Mouse (Mus musculus): ENCODE data around the gene Utp11. TPM values are rescaled to one million over a fixed set of nuclear protein-coding genes. Genes with fewer than 3 reads are reported as not detected.

Utp11 gene
- polyA plus RNA-seq, 1 experiment from 2014 or later, result 66.2 TPM

DNA sequence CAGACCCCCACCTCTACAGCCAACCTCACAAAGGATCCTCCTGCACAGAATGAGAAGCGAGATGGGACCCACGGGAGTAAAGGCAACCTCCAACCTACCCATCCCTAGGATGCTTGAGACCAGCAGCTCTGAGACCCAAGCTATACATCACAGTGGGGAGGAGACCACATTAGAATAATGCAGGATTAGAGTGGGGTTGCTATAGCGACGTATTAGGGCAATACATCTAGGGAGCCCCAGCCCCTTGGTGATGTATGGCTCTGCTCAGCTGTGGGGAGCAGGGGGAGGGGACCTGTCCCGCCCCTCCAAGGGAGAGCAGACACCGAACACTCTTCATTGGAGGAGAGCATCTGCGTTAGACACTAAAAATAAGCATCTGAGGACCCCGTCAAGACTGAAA lies 25.3 kb downstream of the Utp11 start:
- peak overlapping the region; percentile 55 for H3K27ac ChIP-seq (ENCODE audit: low read depth, low read length)
- DNase-seq (ENCODE audit: low spot score, missing footprints), result peak; percentile 94

DNA sequence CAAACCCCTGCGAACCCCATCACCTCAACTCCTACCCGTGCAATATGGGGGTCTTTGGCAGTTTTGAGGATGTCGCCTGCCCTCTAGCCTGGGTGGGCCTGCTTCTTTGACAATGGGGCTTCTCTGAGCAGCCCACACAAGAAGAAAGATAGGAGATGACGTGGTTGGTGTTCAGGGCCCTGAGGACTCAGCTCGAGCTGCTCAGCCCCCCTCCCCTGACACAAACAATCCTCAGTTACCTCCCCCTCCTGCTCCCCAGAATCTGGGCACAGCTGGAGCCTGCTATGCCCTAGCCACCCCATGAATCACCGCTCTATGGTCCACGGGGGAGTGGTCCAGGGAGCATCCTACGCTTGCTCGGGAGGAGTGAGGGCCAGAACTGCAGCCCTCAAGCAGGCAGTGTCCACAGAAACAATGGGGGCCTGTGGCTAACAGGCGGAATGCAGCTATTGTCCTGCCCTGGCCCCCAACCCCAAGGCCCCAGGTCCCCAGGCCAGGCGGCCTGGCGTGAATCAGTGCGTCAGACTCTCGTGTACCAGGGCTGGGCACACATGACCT lies 25.8 kb downstream of the Utp11 start:
- peak overlapping the region; percentile 46 for H3K9ac ChIP-seq (ENCODE audit: low read length)
- DNase-seq (ENCODE audit: low spot score, missing footprints) (peak; percentile 94), ATAC-seq (ENCODE audit: low FRiP score) (peak; percentile 57)
- no peaks in the 10 kb centered on the region for H3K36me3 ChIP-seq (ENCODE audit: control insufficient read depth, insufficient read depth, low read length)
- H3K4me2 ChIP-seq, result peak overlapping the region; percentile 38
- 11% methylated on average over 14 of the region's 14 CpGs for WGBS
- no peak overlapping the region for H3K4me3 ChIP-seq (ENCODE audit: low read depth, low read length)
- H3K4me1 ChIP-seq (ENCODE audit: control insufficient read depth, insufficient read depth, low read length), result peaks cover 40% of the 10 kb centered on the region
- peaks cover 21% of the 10 kb centered on the region for H3K27me3 ChIP-seq (ENCODE audit: control insufficient read depth, insufficient read depth, low read length)
- H3K27ac ChIP-seq (ENCODE audit: low read depth, low read length), result peak overlapping the region; percentile 55
- no peaks in the 10 kb centered on the region for H3K9me3 ChIP-seq (ENCODE audit: control insufficient read depth, low read length)

More for the DNA sequence above, 25.3 kb downstream of the Utp11 start:
- H3K27me3 ChIP-seq (ENCODE audit: control insufficient read depth, insufficient read depth, low read length), result peaks cover 18% of the 10 kb centered on the region
- H3K36me3 ChIP-seq (ENCODE audit: control insufficient read depth, insufficient read depth, low read length), result no peaks in the 10 kb centered on the region
- ATAC-seq (ENCODE audit: low FRiP score), result peak; percentile 93
- peaks cover 42% of the 10 kb centered on the region for H3K4me1 ChIP-seq (ENCODE audit: control insufficient read depth, insufficient read depth, low read length)
- H3K4me3 ChIP-seq (ENCODE audit: low read depth, low read length), result no peak overlapping the region
- 4% methylated on average over 8 of the region's 8 CpGs for WGBS
- H3K9ac ChIP-seq (ENCODE audit: low read length), result peak overlapping the region; percentile 46
- H3K4me2 ChIP-seq, result peak overlapping the region; percentile 38
- H3K9me3 ChIP-seq (ENCODE audit: control insufficient read depth, low read length), result no peaks in the 10 kb centered on the region

DNA sequence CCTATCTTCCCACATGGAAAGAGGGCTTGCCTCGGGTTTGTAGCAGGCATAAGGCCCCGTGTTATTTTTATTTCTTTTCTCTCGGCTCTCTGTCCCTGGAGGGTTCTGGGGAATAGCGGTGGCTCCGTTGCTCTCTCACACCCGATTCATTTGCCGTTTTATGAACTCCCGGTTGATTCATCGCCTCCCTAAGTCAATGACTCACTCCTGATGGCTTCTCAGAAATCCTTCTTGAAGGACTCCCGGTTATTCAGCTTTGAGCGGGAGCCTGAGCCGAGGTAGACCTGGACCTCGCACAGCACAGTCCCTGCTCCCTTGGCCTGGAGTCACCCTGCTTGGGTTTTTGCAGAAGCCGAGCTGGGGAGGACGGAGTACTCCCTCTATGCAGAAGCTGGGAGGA lies 28.8 kb downstream of the Utp11 start:
- no peak overlapping the region for H3K4me2 ChIP-seq
- no peaks in the 10 kb centered on the region for H3K36me3 ChIP-seq (ENCODE audit: control insufficient read depth, insufficient read depth, low read length)
- no peaks in the 10 kb centered on the region for H3K9me3 ChIP-seq (ENCODE audit: control insufficient read depth, low read length)
- WGBS, result 76% methylated on average over 15 of the region's 15 CpGs
- no peak overlapping the region; the same call in 1 of the 2 replicates for H3K27ac ChIP-seq (ENCODE audit: low read depth, low read length)
- H3K27me3 ChIP-seq (ENCODE audit: control insufficient read depth, insufficient read depth, low read length), result peaks cover 34% of the 10 kb centered on the region
- no peak for ATAC-seq (ENCODE audit: low FRiP score)
- peaks cover 50% of the 10 kb centered on the region for H3K4me1 ChIP-seq (ENCODE audit: control insufficient read depth, insufficient read depth, low read length)
- no peak overlapping the region for H3K9ac ChIP-seq (ENCODE audit: low read length)
- no peak for DNase-seq (ENCODE audit: low spot score, missing footprints)
- no peak overlapping the region for H3K4me3 ChIP-seq (ENCODE audit: low read depth, low read length)

DNA sequence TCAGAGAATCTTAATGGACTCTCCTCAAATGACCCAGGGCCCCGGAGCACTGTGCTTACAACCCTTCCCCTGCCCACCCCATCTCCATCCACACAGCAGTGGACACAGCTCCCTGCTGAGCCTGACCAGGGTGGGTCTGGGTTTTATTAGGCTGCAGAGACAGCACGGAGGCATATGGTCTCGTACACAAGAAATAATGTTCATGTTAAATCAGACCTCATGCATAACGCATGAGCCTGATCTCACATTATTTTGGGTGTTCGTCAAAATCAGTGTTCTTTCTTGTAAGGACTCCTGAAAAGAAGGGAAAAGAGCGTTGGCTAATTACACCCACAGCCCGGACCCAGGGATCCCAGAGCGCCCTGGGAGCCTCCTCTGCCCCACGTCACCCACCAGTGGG lies 29.2 kb downstream of the Utp11 start:
- H3K4me1 ChIP-seq (ENCODE audit: control insufficient read depth, insufficient read depth, low read length), result peaks cover 52% of the 10 kb centered on the region
- ATAC-seq (ENCODE audit: low FRiP score), result no peak
- H3K36me3 ChIP-seq (ENCODE audit: control insufficient read depth, insufficient read depth, low read length), result no peaks in the 10 kb centered on the region
- H3K9me3 ChIP-seq (ENCODE audit: control insufficient read depth, low read length), result no peaks in the 10 kb centered on the region
- WGBS, result 72% methylated on average over 9 of the region's 9 CpGs
- H3K27ac ChIP-seq (ENCODE audit: low read depth, low read length), result no peak overlapping the region; the same call in 1 of the 2 replicates
- DNase-seq (ENCODE audit: low spot score, missing footprints), result no peak
- no peak overlapping the region for H3K4me2 ChIP-seq
- H3K27me3 ChIP-seq (ENCODE audit: control insufficient read depth, insufficient read depth, low read length), result peaks cover 36% of the 10 kb centered on the region
- H3K9ac ChIP-seq (ENCODE audit: low read length), result no peak overlapping the region
- H3K4me3 ChIP-seq (ENCODE audit: low read depth, low read length), result no peak overlapping the region

DNA sequence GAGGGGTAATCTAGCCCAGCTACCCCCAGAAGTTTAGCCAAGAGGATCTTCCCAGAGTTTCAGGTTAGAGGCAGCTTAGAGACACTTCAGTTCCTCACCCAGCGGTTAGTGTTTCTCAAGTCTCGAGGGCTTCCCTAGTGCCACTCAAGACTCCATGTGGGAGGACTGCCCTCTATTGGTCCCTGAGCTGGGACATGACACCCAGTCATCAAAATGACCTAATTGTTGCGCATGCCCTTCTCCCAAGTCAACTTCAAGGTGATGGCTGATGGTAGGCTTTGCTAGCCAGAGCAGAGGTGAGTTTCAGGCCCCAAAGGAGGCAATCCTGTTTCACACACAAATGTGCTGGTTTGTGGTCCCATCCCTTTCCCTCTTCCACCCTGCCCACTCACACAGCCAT lies 30.4 kb downstream of the Utp11 start:
- H3K27ac ChIP-seq (ENCODE audit: low read depth, low read length), result no peak overlapping the region
- WGBS, result 53% methylated on average over 3 of the region's 3 CpGs
- no peak overlapping the region for H3K4me2 ChIP-seq
- H3K9ac ChIP-seq (ENCODE audit: low read length), result no peak overlapping the region
- no peaks in the 10 kb centered on the region for H3K9me3 ChIP-seq (ENCODE audit: control insufficient read depth, low read length)
- DNase-seq (ENCODE audit: low spot score, missing footprints) (peak; percentile 90), ATAC-seq (ENCODE audit: low FRiP score) (no peak)
- no peaks in the 10 kb centered on the region for H3K36me3 ChIP-seq (ENCODE audit: control insufficient read depth, insufficient read depth, low read length)
- H3K4me3 ChIP-seq (ENCODE audit: low read depth, low read length), result no peak overlapping the region
- peaks cover 45% of the 10 kb centered on the region for H3K27me3 ChIP-seq (ENCODE audit: control insufficient read depth, insufficient read depth, low read length)
- H3K4me1 ChIP-seq (ENCODE audit: control insufficient read depth, insufficient read depth, low read length), result peaks cover 44% of the 10 kb centered on the region

DNA sequence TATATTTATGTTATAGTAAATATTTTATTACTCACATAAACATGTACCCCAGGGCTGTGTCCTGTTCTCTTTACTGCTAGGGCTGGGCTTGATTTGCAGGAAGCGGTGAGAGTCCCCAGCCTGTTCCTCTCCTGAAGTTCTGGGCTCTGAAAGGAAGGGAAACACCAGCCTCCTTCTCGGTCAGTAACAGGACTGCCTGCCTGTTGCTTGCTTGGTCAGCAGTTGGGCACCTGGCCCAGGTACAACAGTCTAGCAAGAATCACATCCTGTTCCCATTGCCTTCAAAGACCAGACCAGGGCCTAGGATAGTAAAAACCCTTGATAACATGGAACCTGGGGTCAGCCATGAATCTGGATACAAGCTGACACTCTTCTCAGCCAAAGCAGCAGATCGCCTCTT lies 32.8 kb downstream of the Utp11 start:
- DNase-seq (ENCODE audit: low spot score, missing footprints) (peak; percentile 87), ATAC-seq (ENCODE audit: low FRiP score) (no peak)
- peak overlapping the region; percentile 44; the same call in 1 of the 2 replicates for H3K9ac ChIP-seq (ENCODE audit: low read length)
- peaks cover 46% of the 10 kb centered on the region for H3K4me1 ChIP-seq (ENCODE audit: control insufficient read depth, insufficient read depth, low read length)
- H3K4me3 ChIP-seq (ENCODE audit: low read depth, low read length), result peak overlapping the region; percentile 30
- 21% methylated on average over 3 of the region's 3 CpGs for WGBS
- H3K27ac ChIP-seq (ENCODE audit: low read depth, low read length), result no peak overlapping the region
- H3K9me3 ChIP-seq (ENCODE audit: control insufficient read depth, low read length), result no peaks in the 10 kb centered on the region
- no peaks in the 10 kb centered on the region for H3K36me3 ChIP-seq (ENCODE audit: control insufficient read depth, insufficient read depth, low read length)
- H3K27me3 ChIP-seq (ENCODE audit: control insufficient read depth, insufficient read depth, low read length), result peaks cover 47% of the 10 kb centered on the region
- peak overlapping the region; percentile 88 for H3K4me2 ChIP-seq

DNA sequence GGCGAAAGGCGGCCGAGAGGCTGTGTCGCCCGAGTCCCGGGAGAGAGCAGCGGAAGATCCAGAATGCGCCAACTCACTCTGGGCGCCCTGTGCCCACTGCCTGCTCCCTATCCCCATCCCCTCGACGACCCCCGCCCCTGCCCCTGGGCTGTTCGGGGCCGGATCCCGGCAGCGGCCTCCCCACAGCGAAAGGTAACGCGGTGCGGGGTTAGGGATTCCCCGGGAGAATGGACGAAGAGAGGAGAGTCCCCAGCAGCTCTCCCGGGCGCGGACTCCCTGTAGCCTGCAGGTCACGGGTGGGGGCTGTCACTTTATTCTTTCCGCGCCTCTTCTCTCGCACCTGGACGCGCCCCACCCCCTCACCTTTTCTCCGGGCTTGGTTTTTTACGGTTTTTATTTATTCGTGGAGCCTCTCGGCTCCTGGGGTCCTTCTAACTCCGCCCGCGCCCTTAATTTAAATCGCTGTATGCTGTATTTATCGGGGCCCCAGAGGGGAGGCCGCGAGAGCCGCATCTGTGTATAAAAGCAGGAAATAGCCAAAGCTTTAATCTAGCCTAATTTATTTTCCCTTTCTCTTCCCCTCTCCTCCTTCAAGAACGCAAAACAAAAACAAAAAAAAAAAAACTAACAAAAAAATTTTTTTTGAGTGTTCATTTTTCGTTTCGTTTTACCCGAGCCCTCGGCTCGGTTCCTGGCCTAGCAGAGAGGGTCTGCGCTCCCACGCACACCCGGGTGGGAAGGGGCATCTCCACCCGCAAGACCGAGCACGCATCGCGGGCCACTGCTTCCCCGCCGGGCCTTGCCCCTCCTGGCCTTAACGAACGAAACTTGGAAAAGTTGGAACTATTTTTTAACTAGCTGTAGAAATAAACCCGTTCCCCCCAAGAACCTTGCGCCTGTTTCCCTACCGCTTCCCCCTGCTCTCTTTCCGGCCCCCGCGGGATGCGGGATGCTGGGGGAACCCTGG lies 33.9 kb downstream of the Utp11 start:
- H3K9ac ChIP-seq (ENCODE audit: low read length), result peak overlapping the region; percentile 80
- peak overlapping the region; percentile 15; the same call in 1 of the 2 replicates for H3K27ac ChIP-seq (ENCODE audit: low read depth, low read length)
- H3K4me2 ChIP-seq, result peak overlapping the region; percentile 88
- ATAC-seq (ENCODE audit: low FRiP score), result no peak
- peaks cover 47% of the 10 kb centered on the region for H3K4me1 ChIP-seq (ENCODE audit: control insufficient read depth, insufficient read depth, low read length)
- H3K4me3 ChIP-seq (ENCODE audit: low read depth, low read length), result peak overlapping the region; percentile 63
- H3K27me3 ChIP-seq (ENCODE audit: control insufficient read depth, insufficient read depth, low read length), result peaks cover 55% of the 10 kb centered on the region
- DNase-seq (ENCODE audit: low spot score, missing footprints), result peak; percentile 97
- H3K9me3 ChIP-seq (ENCODE audit: control insufficient read depth, low read length), result no peaks in the 10 kb centered on the region
- no peaks in the 10 kb centered on the region for H3K36me3 ChIP-seq (ENCODE audit: control insufficient read depth, insufficient read depth, low read length)
- WGBS, result under 1% methylated on average over 68 of the region's 68 CpGs

DNA sequence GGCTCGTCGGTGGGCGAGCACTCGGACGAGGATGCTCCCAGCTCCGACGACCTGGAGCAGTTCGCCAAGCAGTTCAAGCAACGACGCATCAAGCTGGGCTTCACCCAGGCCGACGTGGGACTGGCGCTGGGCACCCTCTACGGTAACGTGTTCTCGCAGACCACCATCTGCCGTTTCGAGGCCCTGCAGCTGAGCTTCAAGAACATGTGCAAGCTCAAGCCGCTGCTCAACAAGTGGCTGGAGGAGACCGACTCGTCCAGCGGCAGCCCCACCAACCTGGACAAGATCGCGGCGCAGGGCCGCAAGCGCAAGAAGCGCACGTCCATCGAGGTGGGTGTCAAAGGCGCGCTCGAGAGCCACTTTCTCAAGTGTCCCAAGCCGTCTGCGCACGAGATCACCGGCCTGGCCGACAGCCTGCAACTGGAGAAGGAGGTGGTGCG lies 35.0 kb downstream of the Utp11 start:
- Histone ChIP-seq H3K4me3 (ENCODE audit: low read depth, low read length) (peak overlapping the region; percentile 63), H3K4me1 (ENCODE audit: control insufficient read depth, insufficient read depth, low read length) (peaks cover 44% of the 10 kb centered on the region), H3K36me3 (ENCODE audit: control insufficient read depth, insufficient read depth, low read length) (no peaks in the 10 kb centered on the region), H3K4me2 (peak overlapping the region; percentile 88), H3K9ac (ENCODE audit: low read length) (peak overlapping the region; percentile 80), H3K27ac (ENCODE audit: low read depth, low read length) (no peak overlapping the region; the same call in 1 of the 2 replicates), H3K27me3 (ENCODE audit: control insufficient read depth, insufficient read depth, low read length) (peaks cover 56% of the 10 kb centered on the region), H3K9me3 (ENCODE audit: control insufficient read depth, low read length) (no peaks in the 10 kb centered on the region)
- DNase-seq (ENCODE audit: low spot score, missing footprints) (peak; percentile 97), ATAC-seq (ENCODE audit: low FRiP score) (no peak)
- under 1% methylated on average over 39 of the region's 39 CpGs for WGBS

DNA sequence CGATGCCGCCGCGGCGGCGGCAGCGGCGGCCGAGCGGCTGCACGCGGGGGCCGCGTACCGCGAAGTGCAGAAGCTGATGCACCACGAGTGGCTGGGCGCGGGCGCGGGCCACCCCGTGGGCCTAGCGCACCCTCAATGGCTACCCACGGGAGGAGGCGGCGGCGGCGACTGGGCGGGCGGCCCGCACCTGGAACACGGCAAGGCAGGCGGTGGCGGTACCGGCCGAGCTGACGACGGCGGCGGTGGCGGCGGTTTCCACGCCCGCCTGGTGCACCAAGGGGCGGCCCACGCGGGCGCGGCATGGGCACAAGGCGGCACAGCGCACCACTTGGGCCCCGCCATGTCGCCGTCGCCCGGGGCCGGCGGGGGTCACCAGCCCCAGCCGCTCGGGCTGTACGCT lies 35.6 kb downstream of the Utp11 start:
- peak overlapping the region; percentile 88 for H3K4me2 ChIP-seq
- peaks cover 55% of the 10 kb centered on the region for H3K27me3 ChIP-seq (ENCODE audit: control insufficient read depth, insufficient read depth, low read length)
- H3K4me3 ChIP-seq (ENCODE audit: low read depth, low read length), result peak overlapping the region; percentile 63
- peak; percentile 8 for ATAC-seq (ENCODE audit: low FRiP score)
- no peaks in the 10 kb centered on the region for H3K9me3 ChIP-seq (ENCODE audit: control insufficient read depth, low read length)
- peak; percentile 94 for DNase-seq (ENCODE audit: low spot score, missing footprints)
- H3K27ac ChIP-seq (ENCODE audit: low read depth, low read length), result peak overlapping the region; percentile 50
- peak overlapping the region; percentile 80 for H3K9ac ChIP-seq (ENCODE audit: low read length)
- peaks cover 49% of the 10 kb centered on the region for H3K4me1 ChIP-seq (ENCODE audit: control insufficient read depth, insufficient read depth, low read length)
- under 1% methylated on average over 41 of the region's 61 CpGs for WGBS
- no peaks in the 10 kb centered on the region for H3K36me3 ChIP-seq (ENCODE audit: control insufficient read depth, insufficient read depth, low read length)
